Mouse (Mus musculus) limb, embryonic 13.5 days (tissue): Measurements from ENCODE around the gene Nfyc. TPM values are rescaled to one million over a fixed set of nuclear protein-coding genes. Genes with fewer than 3 reads are reported as not detected.
A peak's percentile ranks its signal among the peaks of the same experiment; 100 is the strongest.

Source experiments
- ATAC-seq: fragments of 200-750 bp; cut with Nextera tagmentation; 2 replicates; pipeline ENCODE4 v1.8.0; 2017; ENCODE audit warnings: low read depth, moderate number of reproducible peaks, moderate TSS enrichment; ENCODE audit not compliant: low FRiP score
- H3K27ac ChIP-seq: fragments of 300-500 bp; sonication (generic); 2 replicates; pipeline ENCODE4 v1.5.1; 2015; ENCODE audit warnings: inconsistent platforms, mild to moderate bottlenecking, moderate library complexity
- H3K27me3 ChIP-seq: fragments of 300-500 bp; sonication (generic); 2 replicates; pipeline ENCODE4 v1.6.1; 2015; ENCODE audit warnings: mild to moderate bottlenecking, inconsistent platforms
- H3K36me3 ChIP-seq: fragments of 300-500 bp; sonication (generic); 2 replicates; pipeline ENCODE4 v1.6.1; 2015; ENCODE audit warnings: inconsistent platforms, mild to moderate bottlenecking, moderate library complexity
- H3K4me1 ChIP-seq: fragments of 300-500 bp; sonication (generic); 2 replicates; pipeline ENCODE4 v1.6.1; 2015; ENCODE audit warnings: inconsistent platforms
- H3K4me2 ChIP-seq: fragments of 300-500 bp; sonication (generic); replicated peaks from 2 replicates; pipeline ENCODE4 v1.6.1; 2015; ENCODE audit warnings: inconsistent platforms, mild to moderate bottlenecking, moderate library complexity
- H3K4me3 ChIP-seq: fragments of 300-500 bp; sonication (generic); 2 replicates; pipeline ENCODE4 v1.5.1; 2015; ENCODE audit warnings: moderate library complexity, mild to moderate bottlenecking, inconsistent platforms
- H3K9ac ChIP-seq: fragments of 300-500 bp; sonication (generic); 2 replicates; pipeline ENCODE4 v1.6.1; 2015; ENCODE audit warnings: mild to moderate bottlenecking, inconsistent platforms
- H3K9me3 ChIP-seq: fragments of 300-500 bp; sonication (generic); 2 replicates; pipeline ENCODE4 v1.6.1; 2016; ENCODE audit warnings: inconsistent platforms
- WGBS: fragments of 180-500 bp; shearing (Covaris S2); methylation state at CpG from one replicate; pipeline ENCODE4 v1.1.7; 2015; 5-methylcytosine and 5-hydroxymethylcytosine counted together
- polyA plus RNA-seq: library from polyadenylated mRNA; unstranded; fragments of >200 nt; fragmentation: Nextera tagmentation; extraction: Ambion mirVana; gene quantifications from 2 replicates; pipeline ENCODE4 v1.2.1, GENCODE M21; 2015

Gene Nfyc
- polyA plus RNA-seq, 1 experiment from 2014 or later = 109 TPM

- Histone ChIP-seq H3K36me3 (no peaks in the 10 kb centered on the region), H3K27me3 (peaks cover 15% of the 10 kb centered on the region), H3K27ac (no peak overlapping the region), H3K4me2 (no peak overlapping the region), H3K9me3 (no peaks in the 10 kb centered on the region), H3K9ac (no peak overlapping the region), H3K4me1 (peaks cover 20% of the 10 kb centered on the region), H3K4me3 (no peak overlapping the region)
- no peak for ATAC-seq
- 78% methylated on average over 11 of the region's 11 CpGs for WGBS
Measured at GRCm38 (mm10) chr4:120727842-120728241, 103.5 kb downstream of the Nfyc start.

GRCm38 (mm10) chr4:120726174-120726573 is 105.2 kb downstream of the Nfyc start:
- 60% methylated on average over 4 of the region's 4 CpGs for WGBS
- H3K9me3 ChIP-seq = no peaks in the 10 kb centered on the region
- H3K9ac ChIP-seq = no peak overlapping the region
- H3K4me3 ChIP-seq = no peak overlapping the region
- peaks cover 3% of the 10 kb centered on the region; the same call in 1 of the 2 replicates for H3K27me3 ChIP-seq
- ATAC-seq = no peak
- H3K27ac ChIP-seq = no peak overlapping the region
- no peaks in the 10 kb centered on the region for H3K36me3 ChIP-seq
- no peak overlapping the region for H3K4me2 ChIP-seq
- H3K4me1 ChIP-seq = peaks cover 14% of the 10 kb centered on the region

GRCm38 (mm10) chr4:120725516-120726090 is 105.8 kb downstream of the Nfyc start:
- Histone ChIP-seq H3K4me1 (peaks cover 10% of the 10 kb centered on the region), H3K4me3 (no peak overlapping the region), H3K9me3 (no peaks in the 10 kb centered on the region), H3K9ac (no peak overlapping the region), H3K27ac (no peak overlapping the region), H3K4me2 (no peak overlapping the region), H3K27me3 (peaks cover 1% of the 10 kb centered on the region; the same call in 1 of the 2 replicates), H3K36me3 (no peaks in the 10 kb centered on the region)
- ATAC-seq = no peak
- WGBS = 37% methylated on average over 5 of the region's 5 CpGs

GRCm38 (mm10) chr4:120721574-120721973 is 109.8 kb downstream of the Nfyc start:
- H3K4me3 ChIP-seq = no peak overlapping the region
- no peaks in the 10 kb centered on the region for H3K9me3 ChIP-seq
- H3K36me3 ChIP-seq = no peaks in the 10 kb centered on the region
- H3K27me3 ChIP-seq = peaks cover 14% of the 10 kb centered on the region
- WGBS = 67% methylated on average over 2 of the region's 2 CpGs
- H3K9ac ChIP-seq = no peak overlapping the region
- H3K27ac ChIP-seq = no peak overlapping the region
- no peak for ATAC-seq
- peaks cover 6% of the 10 kb centered on the region for H3K4me1 ChIP-seq
- no peak overlapping the region for H3K4me2 ChIP-seq

- Histone ChIP-seq H3K27ac (no peak overlapping the region), H3K9me3 (no peaks in the 10 kb centered on the region), H3K9ac (no peak overlapping the region), H3K27me3 (peaks cover 14% of the 10 kb centered on the region), H3K4me2 (no peak overlapping the region), H3K4me3 (no peak overlapping the region), H3K4me1 (peaks cover 21% of the 10 kb centered on the region), H3K36me3 (no peaks in the 10 kb centered on the region)
- 16% methylated on average over 5 of the region's 5 CpGs for WGBS
- ATAC-seq = no peak
Measured at GRCm38 (mm10) chr4:120719152-120719551, 112.2 kb downstream of the Nfyc start.

- Histone ChIP-seq H3K4me1 (peaks cover 25% of the 10 kb centered on the region), H3K27ac (no peak overlapping the region), H3K4me2 (no peak overlapping the region), H3K36me3 (no peaks in the 10 kb centered on the region), H3K27me3 (peaks cover 14% of the 10 kb centered on the region), H3K4me3 (no peak overlapping the region), H3K9me3 (no peaks in the 10 kb centered on the region), H3K9ac (no peak overlapping the region)
- ATAC-seq = no peak
- 71% methylated on average over 8 of the region's 8 CpGs for WGBS
Measured at GRCm38 (mm10) chr4:120717591-120717990, 113.8 kb downstream of the Nfyc start.

- Histone ChIP-seq H3K4me3 (peak overlapping the region; percentile 45), H3K27ac (no peak overlapping the region), H3K36me3 (no peaks in the 10 kb centered on the region), H3K4me2 (peak overlapping the region; percentile 76), H3K27me3 (peaks cover 14% of the 10 kb centered on the region), H3K9me3 (no peaks in the 10 kb centered on the region), H3K9ac (peak overlapping the region; percentile 54), H3K4me1 (peaks cover 31% of the 10 kb centered on the region)
- whole genome bisulfite sequencing = 24% methylated on average over 12 of the region's 12 CpGs
- no peak for ATAC-seq
Measured at GRCm38 (mm10) chr4:120716765-120717164, 114.6 kb downstream of the Nfyc start.

- Histone ChIP-seq H3K36me3 (no peaks in the 10 kb centered on the region), H3K9ac (peak overlapping the region; percentile 54), H3K9me3 (no peaks in the 10 kb centered on the region), H3K27me3 (peaks cover 14% of the 10 kb centered on the region), H3K4me3 (peak overlapping the region; percentile 45), H3K27ac (no peak overlapping the region), H3K4me1 (peaks cover 31% of the 10 kb centered on the region), H3K4me2 (peak overlapping the region; percentile 76)
- WGBS = 0% methylated on average over 12 of the region's 12 CpGs
- ATAC-seq = peak; percentile 92
Measured at GRCm38 (mm10) chr4:120716141-120716571, 115.2 kb downstream of the Nfyc start.

- ATAC-seq = no peak
- WGBS = 88% methylated on average over 6 of the region's 6 CpGs
- no peaks in the 10 kb centered on the region for H3K36me3 ChIP-seq
Measured at GRCm38 (mm10) chr4:120713856-120714497, 117.4 kb downstream of the Nfyc start.

GRCm38 (mm10) chr4:120713021-120713420 is 118.4 kb downstream of the Nfyc start:
- H3K27me3 ChIP-seq = peaks cover 10% of the 10 kb centered on the region
- 91% methylated on average over 6 of the region's 6 CpGs for WGBS
- H3K9ac ChIP-seq = no peak overlapping the region
- H3K4me3 ChIP-seq = no peak overlapping the region
- H3K36me3 ChIP-seq = no peaks in the 10 kb centered on the region
- no peak for ATAC-seq
- H3K4me1 ChIP-seq = peaks cover 26% of the 10 kb centered on the region
- no peaks in the 10 kb centered on the region for H3K9me3 ChIP-seq
- no peak overlapping the region for H3K4me2 ChIP-seq
- no peak overlapping the region for H3K27ac ChIP-seq

More at GRCm38 (mm10) chr4:120713856-120714497, 117.4 kb downstream of the Nfyc start:
- no peak overlapping the region for H3K4me3 ChIP-seq
- no peak overlapping the region for H3K4me2 ChIP-seq
- H3K9me3 ChIP-seq = no peaks in the 10 kb centered on the region
- H3K9ac ChIP-seq = no peak overlapping the region
- H3K27me3 ChIP-seq = peaks cover 14% of the 10 kb centered on the region
- peaks cover 27% of the 10 kb centered on the region for H3K4me1 ChIP-seq
- H3K27ac ChIP-seq = no peak overlapping the region

GRCm38 (mm10) chr4:120712236-120712635 is 119.1 kb downstream of the Nfyc start:
- 50% methylated on average over 12 of the region's 12 CpGs for WGBS
- no peak overlapping the region for H3K27ac ChIP-seq

More at GRCm38 (mm10) chr4:120712236-120712635, 119.1 kb downstream of the Nfyc start:
- no peaks in the 10 kb centered on the region for H3K9me3 ChIP-seq
- H3K4me3 ChIP-seq = no peak overlapping the region
- 0 out of 2 replicates have a peak overlapping the region, but pooled peaks have one; percentile 20 for H3K9ac ChIP-seq
- H3K4me1 ChIP-seq = peaks cover 26% of the 10 kb centered on the region
- peaks cover 3% of the 10 kb centered on the region; the same call in 1 of the 2 replicates for H3K27me3 ChIP-seq
- no peak for ATAC-seq
- H3K36me3 ChIP-seq = no peaks in the 10 kb centered on the region
- H3K4me2 ChIP-seq = no peak overlapping the region
